Mouse (Mus musculus) layer of hippocampus, adult 11-12 months (tissue): Measurements from ENCODE around the gene Rnf212.
"Not testable (repeated sequence)": the region's sequence is repeated elsewhere in the genome, so short reads cannot be mapped to it uniquely, and the experiment has no call there.

ENCODE experiments used
- DNase-seq: peaks from one replicate; pipeline ENCODE4 v3.0.0; 2022; ENCODE audit warnings: low spot score

Rnf212 gene

GRCm38 (mm10) chr5:108774630-108775306 lies at the start of gene Rnf212:
Rnf212 (minus strand) TSS chr5:108774982.
- no peak for DNase-seq

- no peak for DNase-seq
Measured at GRCm38 (mm10) chr5:108823276-108823675, 48.5 kb upstream of the Rnf212 start.

GRCm38 (mm10) chr5:108808750-108809149 lies 34.0 kb upstream of the Rnf212 start, which contains the start of gene Vmn2r8:
Vmn2r8 (minus strand) TSS chr5:108808850.
- not testable (repeated sequence) for DNase-seq

GRCm38 (mm10) chr5:108803646-108804045 lies 28.9 kb upstream of the Rnf212 start:
- no peak for DNase-seq

- DNase-seq, result not testable (repeated sequence)
Measured at GRCm38 (mm10) chr5:108795263-108795662, 20.5 kb upstream of the Rnf212 start, which contains the start of gene Tmed11. Tmed11 (minus strand) TSS chr5:108795363.

- DNase-seq, result peak; percentile 3
Measured at GRCm38 (mm10) chr5:108790385-108790784, 15.6 kb upstream of the Rnf212 start.

GRCm38 (mm10) chr5:108760002-108760401 lies 14.8 kb downstream of the Rnf212 start:
- DNase-seq, result no peak

GRCm38 (mm10) chr5:108758396-108758795 lies 16.4 kb downstream of the Rnf212 start:
- peak; percentile 33 for DNase-seq

GRCm38 (mm10) chr5:108751258-108751657 lies 23.5 kb downstream of the Rnf212 start:
- DNase-seq, result not testable (repeated sequence)

- no peak for DNase-seq
Measured at GRCm38 (mm10) chr5:108750328-108751210, 24.2 kb downstream of the Rnf212 start.

- DNase-seq, result no peak
Measured at GRCm38 (mm10) chr5:108744629-108745028, 30.2 kb downstream of the Rnf212 start.

- no peak for DNase-seq
Measured at GRCm38 (mm10) chr5:108743856-108744255, 30.9 kb downstream of the Rnf212 start.

- no peak for DNase-seq
Measured at GRCm38 (mm10) chr5:108742596-108742995, 32.2 kb downstream of the Rnf212 start.

GRCm38 (mm10) chr5:108741844-108742243 lies 32.9 kb downstream of the Rnf212 start:
- DNase-seq, result no peak

- DNase-seq, result no peak
Measured at GRCm38 (mm10) chr5:108727425-108727824, 47.4 kb downstream of the Rnf212 start.

GRCm38 (mm10) chr5:108726557-108727248 lies 48.1 kb downstream of the Rnf212 start:
- DNase-seq, result peak; percentile 88

- DNase-seq, result no peak
Measured at GRCm38 (mm10) chr5:108724006-108724405, 50.8 kb downstream of the Rnf212 start.

GRCm38 (mm10) chr5:108719761-108720160 lies 55.0 kb downstream of the Rnf212 start:
- DNase-seq, result no peak

- no peak for DNase-seq
Measured at GRCm38 (mm10) chr5:108718051-108718450, 56.7 kb downstream of the Rnf212 start.

GRCm38 (mm10) chr5:108715974-108716373 lies 58.8 kb downstream of the Rnf212 start:
- no peak for DNase-seq

- peak; percentile 52 for DNase-seq
Measured at GRCm38 (mm10) chr5:108714149-108714548, 60.6 kb downstream of the Rnf212 start.

- no peak for DNase-seq
Measured at GRCm38 (mm10) chr5:108713691-108714090, 61.1 kb downstream of the Rnf212 start.
